Mouse (Mus musculus) liver, postnatal 0 days (tissue): ENCODE measurements at regions not wholly inside any gene's neighbourhood (a gene's known extent, or its start where the extent isn't known, plus 50 kb on each side); places are given as distances from the start of the nearest gene placed in this dataset.

Experiments
- ATAC-seq: fragments of 200-750 bp; cut with Nextera tagmentation; 2 replicates; pipeline ENCODE4 v1.8.0; 2017; ENCODE audit warnings: mild to moderate bottlenecking, moderate library complexity
- DNase-seq: peaks from one replicate; pipeline ENCODE4 v3.0.0-alpha.2; 2016
- H3K27ac ChIP-seq: fragments of 300-500 bp; sonication (generic); 2 replicates; pipeline ENCODE4 v1.5.1; 2014; ENCODE audit warnings: antibody characterized with exemption, moderate library complexity, mild to moderate bottlenecking, low read depth
- H3K27me3 ChIP-seq: fragments of 300-500 bp; sonication (generic); 2 replicates; pipeline ENCODE4 v1.6.1; 2014; ENCODE audit warnings: low read length, control low read depth, mixed read lengths; ENCODE audit not compliant: insufficient read depth
- H3K36me3 ChIP-seq: fragments of 300-500 bp; sonication (generic); replicated peaks from 2 replicates; pipeline ENCODE4 v1.6.1; 2014; ENCODE audit warnings: mild to moderate bottlenecking, control low read depth, low read length, moderate library complexity, mixed read lengths; ENCODE audit not compliant: insufficient read depth
- H3K4me1 ChIP-seq: fragments of 300-500 bp; sonication (generic); 2 replicates; pipeline ENCODE4 v1.6.1; 2014; ENCODE audit warnings: antibody characterized with exemption, mild to moderate bottlenecking, control low read depth; ENCODE audit not compliant: insufficient read depth
- H3K4me2 ChIP-seq: fragments of 300-500 bp; sonication (generic); 2 replicates; pipeline ENCODE4 v1.6.1; 2014; ENCODE audit warnings: low read depth, mild to moderate bottlenecking, low read length, moderate library complexity, mixed read lengths
- H3K4me3 ChIP-seq: fragments of 300-500 bp; sonication (generic); 2 replicates; pipeline ENCODE4 v1.5.1; 2014; ENCODE audit warnings: low read depth, low read length
- H3K9ac ChIP-seq: fragments of 300-500 bp; sonication (generic); replicated peaks from 2 replicates; pipeline ENCODE4 v1.6.1; 2014; ENCODE audit warnings: mild to moderate bottlenecking, moderate library complexity
- H3K9me3 ChIP-seq: fragments of 300-500 bp; sonication (generic); 2 replicates; pipeline ENCODE4 v1.6.1; 2016; ENCODE audit warnings: mild to moderate bottlenecking, control low read depth, low read length, mixed read lengths
- CTCF ChIP-seq: sonication (generic); IDR thresholded peaks from 2 replicates; pipeline ENCODE4 v1.5.1; 2016; ENCODE audit warnings: antibody characterized with exemption, low read depth
- EP300 ChIP-seq: IDR thresholded peaks from 2 replicates; pipeline ENCODE4 v1.6.1; 2016; ENCODE audit warnings: antibody characterized with exemption, low read depth, mild to moderate bottlenecking
- WGBS: fragments of 180-500 bp; shearing (Covaris S2); extraction: QIAGEN DNeasy Blood & Tissue Kit; methylation state at CpG from one replicate; pipeline ENCODE4 v1.1.7; 2014; ENCODE audit not compliant: insufficient replicate concordance; 5-methylcytosine and 5-hydroxymethylcytosine counted together

DNA sequence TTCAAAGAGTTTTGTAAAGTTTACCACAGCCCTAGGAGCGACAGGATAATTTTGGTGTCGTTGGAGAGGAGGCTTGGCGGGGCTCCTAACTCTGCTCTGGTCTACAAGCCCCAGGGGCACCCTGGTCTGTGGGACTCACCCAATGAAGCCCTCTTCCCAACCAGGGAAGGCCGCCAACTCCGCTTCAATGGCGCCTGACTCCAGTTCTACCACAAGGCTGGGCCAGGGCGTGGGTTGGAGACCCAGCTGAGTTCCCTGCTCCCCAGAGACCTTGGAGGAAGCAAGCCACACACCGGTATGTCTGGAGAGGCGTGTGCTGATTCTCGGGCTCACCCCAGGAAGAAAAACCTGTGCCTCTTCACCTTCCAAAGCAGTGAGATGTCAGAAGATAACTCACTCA is 128.9 kb downstream of the Gadd45g start:
- Histone ChIP-seq H3K4me1 (peaks cover 41% of the 10 kb centered on the region), H3K9ac (peak overlapping the region; percentile 45), H3K9me3 (peaks cover 5% of the 10 kb centered on the region), H3K4me2 (peak overlapping the region; percentile 63; the same call in 1 of the 2 replicates), H3K27ac (peak overlapping the region; percentile 73), H3K27me3 (no peaks in the 10 kb centered on the region), H3K4me3 (no peak overlapping the region), H3K36me3 (no peaks in the 10 kb centered on the region)
- 68% methylated on average over 10 of the region's 10 CpGs for WGBS
- no peak for DNase-seq
- ATAC-seq: no peak
- no peak for TF ChIP-seq EP300
- TF ChIP-seq CTCF: no peak

DNA sequence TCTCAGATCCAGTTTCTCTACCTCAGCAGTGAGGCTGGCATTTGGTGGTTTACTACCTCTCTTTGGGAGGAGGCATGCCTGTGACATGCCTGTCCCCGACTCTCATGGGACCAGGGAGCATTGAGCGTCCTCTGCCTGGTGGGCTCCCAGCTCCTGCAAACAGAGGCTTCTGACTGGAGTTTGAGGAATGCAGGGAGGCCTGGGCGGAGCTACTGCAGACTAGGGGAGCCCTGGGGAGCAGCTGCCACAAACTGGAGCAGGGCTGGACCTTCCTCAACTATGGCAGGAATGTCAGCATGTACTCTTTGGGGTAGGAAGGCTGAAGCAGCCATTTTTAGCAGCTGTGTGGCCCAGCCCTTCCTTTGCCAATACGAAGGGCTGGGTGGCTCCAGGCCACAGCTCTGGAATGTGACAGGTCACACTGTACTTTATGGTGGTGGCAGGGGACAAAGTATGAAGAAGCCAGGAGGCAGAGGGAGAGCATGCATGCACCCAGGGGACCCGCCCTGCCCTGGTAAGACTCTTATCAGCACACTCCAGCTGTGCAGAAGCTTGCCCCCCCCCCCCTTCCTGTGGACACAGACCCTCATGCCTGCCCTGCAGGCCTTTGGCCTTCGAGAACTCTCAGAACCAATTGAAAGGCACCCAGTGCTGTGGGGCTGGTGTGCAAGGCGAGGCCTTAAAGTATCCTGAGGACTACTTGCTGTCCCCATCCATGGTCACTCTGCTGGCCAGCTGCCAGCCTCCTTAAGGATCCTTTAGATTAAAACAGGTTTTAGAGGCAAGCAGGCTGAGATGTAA is 129.5 kb downstream of the Gadd45g start:
- TF ChIP-seq CTCF (no peak), EP300 (peak; percentile 92)
- Histone ChIP-seq H3K4me3 (peak overlapping the region; percentile 11; the same call in 1 of the 2 replicates), H3K4me1 (peaks cover 45% of the 10 kb centered on the region), H3K9ac (peak overlapping the region; percentile 45), H3K4me2 (peak overlapping the region; percentile 63), H3K9me3 (peaks cover 5% of the 10 kb centered on the region), H3K36me3 (no peaks in the 10 kb centered on the region), H3K27me3 (no peaks in the 10 kb centered on the region), H3K27ac (peak overlapping the region; percentile 73)
- DNase-seq (peak; percentile 73), ATAC-seq (peak; percentile 81)
- 41% methylated on average over 7 of the region's 7 CpGs for WGBS

- H3K9me3 ChIP-seq: peaks cover 5% of the 10 kb centered on the region
- no peak overlapping the region; the same call in 1 of the 2 replicates for H3K9ac ChIP-seq
- no peaks in the 10 kb centered on the region for H3K27me3 ChIP-seq
- 70% methylated on average over 6 of the region's 6 CpGs for WGBS
- H3K4me2 ChIP-seq: peak overlapping the region; percentile 63
- ATAC-seq (no peak), DNase-seq (no peak)
- peaks cover 45% of the 10 kb centered on the region for H3K4me1 ChIP-seq
- TF ChIP-seq CTCF (no peak), EP300 (no peak)
- H3K27ac ChIP-seq: peak overlapping the region; percentile 73; the same call in 1 of the 2 replicates
- no peaks in the 10 kb centered on the region for H3K36me3 ChIP-seq
- H3K4me3 ChIP-seq: no peak overlapping the region
Observed at GRCm38 (mm10) chr13:51976620-51977214, 130.2 kb downstream of the Gadd45g start.

- 43% methylated on average over 5 of the region's 5 CpGs for WGBS
- no peaks in the 10 kb centered on the region for H3K36me3 ChIP-seq
- peaks cover 5% of the 10 kb centered on the region for H3K9me3 ChIP-seq
- H3K4me2 ChIP-seq: peak overlapping the region; percentile 55
- peaks cover 45% of the 10 kb centered on the region for H3K4me1 ChIP-seq
- ATAC-seq (peak; percentile 91), DNase-seq (peak; percentile 86)
- H3K9ac ChIP-seq: no peak overlapping the region; the same call in 1 of the 2 replicates
- peak overlapping the region; percentile 79 for H3K27ac ChIP-seq
- no peaks in the 10 kb centered on the region for H3K27me3 ChIP-seq
- H3K4me3 ChIP-seq: no peak overlapping the region
- TF ChIP-seq CTCF: no peak
- peak; percentile 86 for TF ChIP-seq EP300
Observed at GRCm38 (mm10) chr13:51979301-51979977, 133.0 kb downstream of the Gadd45g start.

GRCm38 (mm10) chr13:51980344-51980743 is 133.9 kb downstream of the Gadd45g start:
- Histone ChIP-seq H3K4me3 (no peak overlapping the region), H3K4me2 (no peak overlapping the region), H3K9me3 (peaks cover 5% of the 10 kb centered on the region), H3K27ac (0 out of 2 replicates have a peak overlapping the region, but pooled peaks have one; percentile 79), H3K27me3 (no peaks in the 10 kb centered on the region), H3K36me3 (no peaks in the 10 kb centered on the region), H3K4me1 (peaks cover 40% of the 10 kb centered on the region), H3K9ac (no peak overlapping the region)
- no peak for DNase-seq
- WGBS: 55% methylated on average over 1 of the region's 1 CpGs
- TF ChIP-seq EP300 (no peak), CTCF (no peak)
- no peak for ATAC-seq

GRCm38 (mm10) chr13:51983002-51983401 is 136.5 kb downstream of the Gadd45g start:
- DNase-seq: no peak
- Histone ChIP-seq H3K4me3 (no peak overlapping the region), H3K4me1 (peaks cover 24% of the 10 kb centered on the region), H3K27ac (no peak overlapping the region), H3K9me3 (peaks cover 1% of the 10 kb centered on the region), H3K36me3 (no peaks in the 10 kb centered on the region), H3K4me2 (no peak overlapping the region), H3K27me3 (no peaks in the 10 kb centered on the region), H3K9ac (no peak overlapping the region)
- TF ChIP-seq CTCF (no peak), EP300 (no peak)
- ATAC-seq: no peak
- WGBS: 78% methylated on average over 8 of the region's 8 CpGs
